11 mouse cellular contexts compared by ENCODE assay signal in the genomic region with DNA sequence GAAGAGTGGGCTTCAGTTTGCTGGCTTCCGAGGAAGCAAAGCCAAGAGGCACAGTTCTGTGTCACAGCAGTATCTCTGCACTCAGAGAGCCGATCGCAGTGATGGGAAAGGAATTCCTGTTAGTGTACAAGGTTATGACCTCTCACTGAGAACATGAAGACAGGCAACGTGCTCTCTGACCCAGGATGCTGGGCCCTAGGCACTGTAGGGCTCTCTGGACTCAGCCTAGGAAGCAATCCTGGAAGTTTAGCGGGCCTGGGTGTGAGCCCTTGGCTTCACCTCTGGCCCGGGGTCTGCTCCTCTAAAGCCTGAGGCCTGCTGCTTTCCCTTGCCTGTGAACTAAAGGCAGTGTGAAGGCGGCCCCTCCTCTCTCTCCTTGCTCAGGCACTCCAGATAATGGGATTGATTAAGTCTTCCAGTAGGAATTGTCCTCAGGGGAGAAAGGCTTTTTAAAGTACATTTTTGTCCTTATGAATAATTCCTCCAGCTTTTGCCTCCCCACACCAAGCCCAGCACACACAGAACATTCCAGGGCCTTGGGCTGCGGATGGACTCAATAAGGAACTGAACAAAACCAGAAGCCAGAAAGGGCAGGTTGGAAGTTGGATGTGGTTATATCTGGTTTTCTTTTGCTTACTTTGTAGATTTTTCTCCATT. TPM values are rescaled to one million over a fixed set of nuclear protein-coding genes. Genes with fewer than 3 reads are reported as not detected.
A peak's percentile ranks its signal among the peaks of the same experiment; 100 is the strongest.
DNase-seq lines count a peak whose midpoint lies in the region; ATAC-seq and TF ChIP-seq lines count a peak whose summit lies in the region.
"Had no signal": no experiment of that assay in that cellular context is flagged by ENCODE, and none has a peak within 500 bp of the region (broad histone marks: within the 10 kb centered on the region; RNA-seq: fewer than 3 reads in every experiment).

No protein-coding gene starts in this region.

- peak overlapping the region; percentile 24; the same call in 1 of the 2 replicates for H3K9ac ChIP-seq in heart, embryonic 12.5 days
- H3K9ac ChIP-seq in midbrain, postnatal 0 days (replicated peaks; ENCODE audit: low read length, poor library complexity, severe bottlenecking) = no peak overlapping the region
- no peak overlapping the region for H3K9ac ChIP-seq in midbrain, embryonic 14.5 days (replicated peaks; ENCODE audit: low read length)
- H3K9ac ChIP-seq: hindbrain, embryonic 15.5 days; liver, embryonic 15.5 days had no signal

- H3K27ac ChIP-seq in heart, embryonic 12.5 days (ENCODE audit: poor library complexity, severe bottlenecking) = peak overlapping the region; percentile 35; the same call in 1 of the 2 replicates
- peak overlapping the region; percentile 64 for H3K27ac ChIP-seq in midbrain, embryonic 10.5 days (replicated peaks)
- no peak overlapping the region for H3K27ac ChIP-seq in midbrain, postnatal 0 days (ENCODE audit: low read depth, low read length)
- peak overlapping the region; percentile 57 for H3K27ac ChIP-seq in embryonic facial prominence, embryonic 10.5 days (replicated peaks)
- H3K27ac ChIP-seq in midbrain, embryonic 14.5 days (replicated peaks; ENCODE audit: low read depth, low read length) = no peak overlapping the region
- H3K27ac ChIP-seq: hindbrain, embryonic 15.5 days; liver, embryonic 15.5 days had no signal

- H3K27me3 ChIP-seq in heart, embryonic 12.5 days (replicated peaks) = no peaks in the 10 kb centered on the region
- peaks cover 21% of the 10 kb centered on the region for H3K27me3 ChIP-seq in midbrain, embryonic 10.5 days (ENCODE audit: low read depth, poor library complexity, severe bottlenecking)
- no peaks in the 10 kb centered on the region for H3K27me3 ChIP-seq in midbrain, postnatal 0 days (ENCODE audit: insufficient read depth, low read length)
- peaks cover 15% of the 10 kb centered on the region; the same call in 1 of the 2 replicates for H3K27me3 ChIP-seq in embryonic facial prominence, embryonic 10.5 days (replicated peaks; ENCODE audit: low read depth, poor library complexity, severe bottlenecking)
- H3K27me3 ChIP-seq in midbrain, embryonic 14.5 days (ENCODE audit: control insufficient read depth, insufficient read depth, low read length) = no peaks in the 10 kb centered on the region
- H3K27me3 ChIP-seq: hindbrain, embryonic 15.5 days had no signal

- H3K36me3 ChIP-seq in heart, embryonic 12.5 days = no peaks in the 10 kb centered on the region
- no peaks in the 10 kb centered on the region for H3K36me3 ChIP-seq in midbrain, embryonic 10.5 days
- no peaks in the 10 kb centered on the region for H3K36me3 ChIP-seq in midbrain, postnatal 0 days (ENCODE audit: insufficient read depth, low read length)
- H3K36me3 ChIP-seq in embryonic facial prominence, embryonic 10.5 days (replicated peaks) = no peaks in the 10 kb centered on the region
- no peaks in the 10 kb centered on the region for H3K36me3 ChIP-seq in midbrain, embryonic 14.5 days (ENCODE audit: control insufficient read depth, insufficient read depth, low read length)
- H3K36me3 ChIP-seq: hindbrain, embryonic 15.5 days; liver, embryonic 15.5 days had no signal

- DNase-seq in heart, postnatal 4 days = no peak
- DNase-seq in midbrain, embryonic 10.5 days (ENCODE audit: low spot score) = peak; percentile 52
- no peak for DNase-seq in midbrain, postnatal 0 days (ENCODE audit: low spot score)
- DNase-seq in embryonic facial prominence, embryonic 10.5 days (ENCODE audit: low spot score) = peak; percentile 53
- peak; percentile 54 for DNase-seq in midbrain, embryonic 14.5 days
- no peak for DNase-seq in frontal cortex, postnatal 36 days (ENCODE audit: low spot score in 2 of 2)
- DNase-seq in MN1 (ENCODE audit: low spot score) = no peak

- no peak for TF ChIP-seq CTCF in midbrain, postnatal 0 days (IDR thresholded peaks at IDR 0.05)

- WGBS in heart, embryonic 12.5 days = 29% methylated on average over 8 of the region's 8 CpGs
- WGBS in midbrain, embryonic 10.5 days = 21% methylated on average over 8 of the region's 8 CpGs
- 40% methylated on average over 8 of the region's 8 CpGs for WGBS in midbrain, postnatal 0 days
- WGBS in embryonic facial prominence, embryonic 10.5 days = 14% methylated on average over 8 of the region's 8 CpGs
- WGBS in midbrain, embryonic 14.5 days = 12% methylated on average over 8 of the region's 8 CpGs

- no peak overlapping the region for H3K4me3 ChIP-seq in heart, embryonic 12.5 days
- H3K4me3 ChIP-seq in midbrain, embryonic 10.5 days = peak overlapping the region; percentile 5; the same call in 1 of the 2 replicates
- H3K4me3 ChIP-seq in midbrain, postnatal 0 days (ENCODE audit: low read depth, low read length) = no peak overlapping the region
- H3K4me3 ChIP-seq in embryonic facial prominence, embryonic 10.5 days = no peak overlapping the region
- no peak overlapping the region for H3K4me3 ChIP-seq in midbrain, embryonic 14.5 days (replicated peaks; ENCODE audit: low read depth, low read length)
- H3K4me3 ChIP-seq: hindbrain, embryonic 15.5 days; liver, embryonic 15.5 days had no signal

- ATAC-seq in heart, embryonic 12.5 days (ENCODE audit: insufficient number of reproducible peaks, low FRiP score) = no peak
- ATAC-seq in midbrain, postnatal 0 days (ENCODE audit: low FRiP score) = no peak
- ATAC-seq in midbrain, embryonic 14.5 days (ENCODE audit: low FRiP score, low TSS enrichment) = no peak
- ATAC-seq: CD4-positive, CD25-positive, alpha-beta regulatory T cell, adult 4 months had no signal

- peaks cover 37% of the 10 kb centered on the region for H3K4me1 ChIP-seq in heart, embryonic 12.5 days (replicated peaks)
- peaks cover 43% of the 10 kb centered on the region for H3K4me1 ChIP-seq in midbrain, embryonic 10.5 days
- 0 out of 2 replicates have a peak, but pooled peaks cover 2% of the 10 kb centered on the region for H3K4me1 ChIP-seq in midbrain, postnatal 0 days (ENCODE audit: insufficient read depth, low read length)
- peaks cover 42% of the 10 kb centered on the region for H3K4me1 ChIP-seq in embryonic facial prominence, embryonic 10.5 days
- H3K4me1 ChIP-seq in midbrain, embryonic 14.5 days (ENCODE audit: control insufficient read depth, insufficient read depth, low read length) = peaks cover 19% of the 10 kb centered on the region

- no peaks in the 10 kb centered on the region for H3K9me3 ChIP-seq in heart, embryonic 12.5 days (replicated peaks)
- no peaks in the 10 kb centered on the region for H3K9me3 ChIP-seq in midbrain, embryonic 10.5 days (replicated peaks)
- H3K9me3 ChIP-seq in midbrain, postnatal 0 days (ENCODE audit: low read length) = no peaks in the 10 kb centered on the region
- H3K9me3 ChIP-seq in embryonic facial prominence, embryonic 10.5 days = no peaks in the 10 kb centered on the region
- H3K9me3 ChIP-seq in midbrain, embryonic 14.5 days (ENCODE audit: control insufficient read depth, low read length) = no peaks in the 10 kb centered on the region
- H3K9me3 ChIP-seq: hindbrain, embryonic 15.5 days; liver, embryonic 15.5 days had no signal

- no peak overlapping the region for H3K4me2 ChIP-seq in heart, embryonic 12.5 days
- no peak overlapping the region for H3K4me2 ChIP-seq in midbrain, postnatal 0 days (ENCODE audit: low read depth, low read length, poor library complexity, severe bottlenecking)
- H3K4me2 ChIP-seq in midbrain, embryonic 14.5 days (ENCODE audit: low read length) = no peak overlapping the region
- H3K4me2 ChIP-seq: hindbrain, embryonic 15.5 days; liver, embryonic 15.5 days had no signal

RNA-seq across cellular contexts. Expression of a gene that starts 2.8 kb away (rescaled TPM):
- polyA plus RNA-seq in heart, embryonic 12.5 days (2016; fragmentation: Nextera tagmentation; extraction: Ambion mirVana) = 0.91 and 1.9 TPM in 2 replicates
- 10 to 100 TPM; 23.1 to 23.9 TPM for total RNA-seq in heart, postnatal 4 days (2021)
- polyA plus RNA-seq in midbrain, embryonic 10.5 days (2016; fragmentation: Nextera tagmentation; extraction: Ambion mirVana) = 1.3 and 2.2 TPM in 2 replicates
- 3.5 and 5.0 TPM in 2 replicates for total RNA-seq in midbrain, postnatal 0 days (2014; rRNA removed)
- 0.38 and 0.42 TPM in 2 replicates for polyA plus RNA-seq in midbrain, postnatal 0 days (2015; fragmentation: Nextera tagmentation; extraction: Ambion mirVana)
- polyA plus RNA-seq in embryonic facial prominence, embryonic 10.5 days (2016; fragmentation: Nextera tagmentation; extraction: Ambion mirVana) = 2.5 and 2.6 TPM in 2 replicates
- 1.3 and 2.1 TPM in 2 replicates for polyA plus RNA-seq in midbrain, embryonic 14.5 days (2014; fragmentation: Nextera tagmentation; extraction: Ambion mirVana)

Comparison
In these comparisons a context has a peak if more than half of its experiments do, and no peak if none do; other contexts are left out.
1. H3K27ac ChIP-seq: peak in heart, embryonic 12.5 days (single experiment), midbrain, embryonic 10.5 days (single experiment) and embryonic facial prominence, embryonic 10.5 days (single experiment); none in midbrain, postnatal 0 days (single experiment) and midbrain, embryonic 14.5 days (single experiment).
2. DNase-seq: peak in midbrain, embryonic 10.5 days (single experiment), embryonic facial prominence, embryonic 10.5 days (single experiment) and midbrain, embryonic 14.5 days (single experiment); none in heart, postnatal 4 days (single experiment), midbrain, postnatal 0 days (single experiment), frontal cortex, postnatal 36 days (0 of 2) and MN1 (single experiment).